Mouse (Mus musculus): Measurements from ENCODE around the gene Sprtn.

Sprtn gene

GRCm38 (mm10) chr8:124898251-124898905 is 692 bp downstream of the Sprtn start:
- in situ Hi-C loops (cut with MboI; ENCODE audit: low sequenced_read_pairs) = no loop called here

- in situ Hi-C loops (cut with MboI; ENCODE audit: low sequenced_read_pairs) = no loop called here
These were observed 5.5 kb downstream of the Sprtn start for GRCm38 (mm10) chr8:124903198-124903597.

- in situ Hi-C loops (cut with MboI; ENCODE audit: low sequenced_read_pairs) = no loop called here
These were observed 7.8 kb downstream of the Sprtn start for GRCm38 (mm10) chr8:124905482-124905881.

GRCm38 (mm10) chr8:124909936-124910335 is 12.2 kb downstream of the Sprtn start:
- in situ Hi-C loops (cut with MboI; ENCODE audit: low sequenced_read_pairs) = no loop called here

- in situ Hi-C loops (cut with MboI; ENCODE audit: low sequenced_read_pairs) = no loop called here
These were observed 12.7 kb downstream of the Sprtn start for GRCm38 (mm10) chr8:124910349-124910748.

- in situ Hi-C loops (cut with MboI; ENCODE audit: low sequenced_read_pairs) = no loop called here
These were observed 14.5 kb downstream of the Sprtn start for GRCm38 (mm10) chr8:124911938-124912872.

GRCm38 (mm10) chr8:124914061-124914460 is 16.4 kb downstream of the Sprtn start:
- in situ Hi-C loops (cut with MboI; ENCODE audit: low sequenced_read_pairs) = no loop called here

- in situ Hi-C loops (cut with MboI; ENCODE audit: low sequenced_read_pairs) = no loop called here
These were observed 20.2 kb downstream of the Sprtn start for GRCm38 (mm10) chr8:124917741-124918484.

GRCm38 (mm10) chr8:124921369-124922279 is 23.9 kb downstream of the Sprtn start:
- in situ Hi-C loops (cut with MboI; ENCODE audit: low sequenced_read_pairs) = no loop called here

- in situ Hi-C loops (cut with MboI; ENCODE audit: low sequenced_read_pairs) = no loop called here
These were observed 24.9 kb downstream of the Sprtn start for GRCm38 (mm10) chr8:124922490-124923089.

- in situ Hi-C loops (cut with MboI; ENCODE audit: low sequenced_read_pairs) = no loop called here
These were observed 26.4 kb downstream of the Sprtn start for GRCm38 (mm10) chr8:124923971-124924652.

GRCm38 (mm10) chr8:124925544-124926266 is 28.0 kb downstream of the Sprtn start:
- in situ Hi-C loops (cut with MboI; ENCODE audit: low sequenced_read_pairs) = no loop called here

- in situ Hi-C loops (cut with MboI; ENCODE audit: low sequenced_read_pairs) = no loop called here
These were observed 28.7 kb downstream of the Sprtn start for GRCm38 (mm10) chr8:124926351-124926771.

GRCm38 (mm10) chr8:124929006-124929405 is 31.3 kb downstream of the Sprtn start:
- in situ Hi-C loops (cut with MboI; ENCODE audit: low sequenced_read_pairs) = no loop called here

- in situ Hi-C loops (cut with MboI; ENCODE audit: low sequenced_read_pairs) = no loop called here
These were observed 32.4 kb downstream of the Sprtn start for GRCm38 (mm10) chr8:124930086-124930485.

GRCm38 (mm10) chr8:124930649-124931048 is 33.0 kb downstream of the Sprtn start:
- in situ Hi-C loops (cut with MboI; ENCODE audit: low sequenced_read_pairs) = no loop called here

GRCm38 (mm10) chr8:124932435-124932834 is 34.7 kb downstream of the Sprtn start:
- in situ Hi-C loops (cut with MboI; ENCODE audit: low sequenced_read_pairs) = no loop called here

GRCm38 (mm10) chr8:124935116-124935515 is 37.4 kb downstream of the Sprtn start:
- in situ Hi-C loops (cut with MboI; ENCODE audit: low sequenced_read_pairs) = no loop called here

- in situ Hi-C loops (cut with MboI; ENCODE audit: low sequenced_read_pairs) = no loop called here
These were observed 39.0 kb downstream of the Sprtn start for GRCm38 (mm10) chr8:124936699-124937098.

All from CH12F3 (cell line).